Mouse (Mus musculus) heart, postnatal 0 days (tissue): ENCODE results near the gene Traf4.

Source experiments
- CTCF ChIP-seq: IDR thresholded peaks from 2 replicates; pipeline ENCODE4 v1.5.1; 2016; ENCODE audit warnings: antibody characterized with exemption, control low read depth, low read depth
- EP300 ChIP-seq: IDR thresholded peaks from 2 replicates; pipeline ENCODE4 v1.6.1; 2016; ENCODE audit warnings: antibody characterized with exemption, low read depth

DNA sequence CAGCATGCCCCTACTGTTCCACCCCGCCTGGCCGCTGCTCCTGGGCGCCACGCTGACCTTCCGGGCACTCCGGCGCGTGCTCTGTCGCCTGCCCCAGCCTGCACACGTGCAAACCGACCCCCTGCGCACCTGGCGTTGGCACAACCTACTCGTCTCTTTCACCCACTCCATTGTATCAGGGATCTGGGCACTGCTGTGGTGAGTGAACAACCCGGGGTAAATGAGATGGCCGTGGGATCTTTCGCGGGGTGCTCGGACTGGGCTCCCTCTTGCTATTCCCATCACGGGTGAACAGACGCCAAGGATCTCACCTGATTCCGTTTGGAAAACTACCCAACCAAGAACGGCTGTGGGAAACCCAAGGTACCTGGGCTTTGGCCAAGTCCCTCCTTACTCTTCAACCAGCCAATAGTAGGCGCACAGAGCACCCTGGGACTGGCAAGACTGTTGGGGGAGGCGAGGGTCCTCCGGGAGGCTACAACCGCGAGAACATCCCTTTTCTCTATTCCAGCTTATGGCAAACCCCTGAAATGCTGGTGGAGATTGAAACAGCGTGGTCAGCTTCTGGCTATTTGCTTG lies 13.6 kb upstream of the Traf4 start:
- TF ChIP-seq CTCF (no peak), EP300 (no peak)
